Mouse (Mus musculus): ENCODE results near the gene Acsbg2.
A peak's percentile ranks its signal among the peaks of the same experiment; 100 is the strongest.

DNA sequence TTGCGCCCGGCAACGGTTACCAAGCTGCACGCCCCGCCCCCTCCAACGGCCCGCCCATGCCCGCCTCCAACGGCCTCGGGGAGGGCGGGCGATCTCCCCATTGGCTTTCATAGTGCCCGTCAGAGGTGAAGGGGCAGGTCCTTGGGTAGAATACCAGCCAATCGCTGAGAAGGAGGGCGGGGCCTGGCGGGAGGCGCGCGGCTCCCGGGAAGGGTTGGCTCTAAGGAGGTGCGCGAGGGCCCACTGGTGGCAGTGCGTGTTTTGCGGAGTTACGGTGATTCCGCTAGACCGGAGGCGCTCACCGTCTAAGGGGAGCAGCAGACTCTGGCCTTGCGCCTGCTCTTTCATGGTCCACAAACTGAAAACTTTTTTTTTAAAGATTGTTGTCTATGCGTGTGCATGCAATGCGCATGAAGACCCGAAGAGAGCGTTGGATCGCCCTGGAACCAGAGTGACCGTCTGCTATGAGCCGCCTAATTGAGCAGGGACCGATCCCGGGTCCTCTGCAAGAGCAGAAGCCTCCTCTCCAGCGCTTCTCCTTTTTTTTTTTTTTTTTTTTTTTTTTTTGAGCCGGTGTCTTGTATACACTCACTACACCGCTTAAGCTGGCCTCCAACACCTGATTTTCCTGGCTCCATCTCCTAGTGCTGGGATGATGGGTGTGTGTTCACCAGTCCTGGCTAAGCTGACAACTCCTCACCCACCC lies 43.0 kb downstream of the Acsbg2 start:
- TF ChIP-seq CTCF (IDR thresholded peaks at IDR 0.05) (peak; percentile 72), POLR2A (IDR thresholded peaks at IDR 0.05; ENCODE audit: insufficient read depth, low read depth, low read length) (0 out of 2 replicates have a peak, but pooled peaks have one; percentile 20), EP300 (IDR thresholded peaks at IDR 0.05; ENCODE audit: insufficient read depth, low read depth, low read length) (no peak)

Data from heart, adult 2 months (tissue).